Mouse (Mus musculus): ENCODE results near the gene Nrap. TPM values are rescaled to one million over a fixed set of nuclear protein-coding genes. Genes with fewer than 3 reads are reported as not detected.

Gene Nrap
- polyA plus RNA-seq, 3 experiments from 2014 or later = not detected

GRCm38 (mm10) chr19:56296668-56297067, 93.2 kb downstream of the Nrap start:
- ATAC-seq = peak; percentile 88

- ATAC-seq = no peak
Measured at GRCm38 (mm10) chr19:56294654-56295399, 95.0 kb downstream of the Nrap start.

DNA sequence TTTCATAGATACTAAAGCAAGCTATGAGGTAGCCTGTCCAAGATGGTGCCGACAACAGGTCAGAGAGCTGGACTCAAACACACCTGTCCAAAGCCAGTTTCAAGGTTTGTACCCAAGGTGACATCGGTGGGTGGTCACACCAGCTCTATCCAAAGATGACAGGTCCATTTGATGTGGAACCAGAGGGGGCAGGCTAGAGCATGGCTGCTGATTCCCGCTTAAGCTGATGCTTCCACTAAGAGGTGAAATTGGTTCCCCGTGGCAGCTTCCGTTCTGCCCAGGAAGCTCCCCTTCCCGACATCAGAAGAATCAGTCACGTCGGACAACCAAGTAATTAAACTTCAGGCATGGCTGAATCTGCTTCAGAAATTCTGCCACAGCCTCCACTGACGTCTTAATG, 97.5 kb downstream of the Nrap start:
- no peak for ATAC-seq

DNA sequence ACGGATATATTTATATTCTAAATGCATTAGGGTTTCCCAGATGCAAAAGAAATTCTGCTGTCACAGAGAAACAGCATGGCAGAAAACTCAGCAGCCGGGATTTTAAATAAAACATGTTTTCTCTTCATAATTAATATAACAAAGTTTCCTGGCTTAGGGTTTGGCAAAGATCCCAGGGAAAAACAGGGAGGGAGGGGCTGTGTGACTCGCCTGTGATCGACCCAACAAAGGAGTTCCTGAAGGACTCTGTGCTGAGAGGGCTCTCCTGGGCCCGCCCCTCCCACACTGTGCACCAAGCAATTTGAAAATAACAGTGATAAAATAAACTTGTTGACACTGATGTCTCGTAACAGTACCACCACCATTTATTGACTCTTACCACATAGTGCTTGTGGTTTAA, 97.9 kb downstream of the Nrap start:
- no peak for ATAC-seq

DNA sequence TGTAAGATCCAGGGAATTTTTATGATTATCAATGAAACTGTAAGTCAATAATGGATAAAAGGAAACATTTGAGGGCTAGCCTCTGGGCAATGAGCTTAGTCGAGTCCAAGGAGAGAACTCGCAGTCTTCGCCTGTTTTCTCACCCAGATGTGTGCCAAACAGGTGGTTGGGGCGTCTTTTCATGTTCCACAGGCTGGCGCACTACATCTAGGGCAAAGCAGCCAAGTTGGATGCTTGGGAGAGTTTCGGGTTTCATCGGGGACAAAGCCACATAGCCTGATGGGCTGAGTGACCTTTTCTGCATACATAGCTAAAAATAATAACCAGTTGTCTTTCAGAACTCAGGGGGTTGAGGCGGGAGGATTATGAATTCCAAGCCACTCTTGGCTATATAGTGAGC, 100.2 kb downstream of the Nrap start:
- no peak for ATAC-seq

GRCm38 (mm10) chr19:56288436-56288835, 101.4 kb downstream of the Nrap start:
- no peak for ATAC-seq

GRCm38 (mm10) chr19:56287580-56288367, 102.1 kb downstream of the Nrap start:
- no peak for ATAC-seq

- no peak for ATAC-seq
Measured at GRCm38 (mm10) chr19:56286866-56287265, 103.0 kb downstream of the Nrap start, which contains the start of gene Habp2. Gene Habp2 (plus strand): TSS chr19:56287137.

DNA sequence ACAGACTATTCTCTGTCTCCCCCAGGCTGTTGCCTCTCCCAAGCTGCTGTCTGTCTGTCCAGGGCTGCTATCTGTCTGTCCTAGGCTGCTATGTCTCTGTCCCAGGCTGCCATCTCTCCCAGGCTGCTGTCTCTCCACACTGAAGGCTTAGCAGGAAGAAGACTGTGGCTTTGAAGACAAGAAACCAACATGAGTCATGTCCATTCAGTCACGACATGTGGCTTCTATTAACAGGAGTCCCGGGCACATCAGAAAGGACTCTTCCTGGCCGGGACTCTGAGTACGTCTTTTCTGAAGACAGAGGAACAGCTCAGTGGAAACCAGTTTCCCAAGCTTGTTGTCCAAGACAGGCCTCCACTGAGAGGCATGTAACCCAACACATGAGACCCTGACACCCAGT, 104.6 kb downstream of the Nrap start:
- no peak for ATAC-seq

GRCm38 (mm10) chr19:56278366-56278765, 111.5 kb downstream of the Nrap start:
- ATAC-seq = no peak

GRCm38 (mm10) chr19:56277951-56278350, 111.9 kb downstream of the Nrap start:
- no peak for ATAC-seq

GRCm38 (mm10) chr19:56277140-56277804, 112.6 kb downstream of the Nrap start:
- no peak for ATAC-seq

- ATAC-seq = no peak
Measured at GRCm38 (mm10) chr19:56272081-56272480, 117.8 kb downstream of the Nrap start.

Other genes with a start within 250 kb of the Nrap start
- gene Habp2, start 102.9 kb downstream of the Nrap start, polyA plus RNA-seq (2017; shearing (Covaris generic)) = under 1 TPM in 1 of 3 experiments, not detected in 2; 0.26 TPM
- gene Casp7, start 7.1 kb upstream of the Nrap start, polyA plus RNA-seq (2017; shearing (Covaris generic)) = 10 to 100 TPM; 29.6 to 38.3 (median 37.2) TPM
- gene Plekhs1, start 71.6 kb upstream of the Nrap start, polyA plus RNA-seq (2017; shearing (Covaris generic)) = under 1 TPM in 1 of 3 experiments, not detected in 2; 0.55 TPM
- gene Dclre1a, start 158.2 kb upstream of the Nrap start, polyA plus RNA-seq (2017; shearing (Covaris generic)) = 10 to 100 TPM in 1 of 3 experiments, 1 to 10 TPM in 2; 8.0 to 15.1 (median 8.9) TPM
- gene Nhlrc2, start 158.2 kb upstream of the Nrap start, polyA plus RNA-seq (2017; shearing (Covaris generic)) = 1 to 10 TPM; 5.7 to 8.1 (median 7.1) TPM